ENCODE assay signal across 18 mouse cellular contexts in genomic region chr3:118855411-118855810, GRCm38 (mm10).
DNase-seq lines count a peak whose midpoint lies in the region; ATAC-seq and TF ChIP-seq lines count a peak whose summit lies in the region.
"Had no signal": no experiment of that assay in that cellular context is flagged by ENCODE, and none has a peak within 500 bp of the region (broad histone marks: within the 10 kb centered on the region; RNA-seq: fewer than 3 reads in every experiment).

No protein-coding gene starts in this region.

- no peak overlapping the region for H3K27ac ChIP-seq in limb, embryonic 14.5 days (replicated peaks; ENCODE audit: low read depth, low read length)
- H3K27ac ChIP-seq in limb, embryonic 10.5 days: no peak overlapping the region
- H3K27ac ChIP-seq in embryonic facial prominence, embryonic 14.5 days (replicated peaks; ENCODE audit: low read depth, low read length): no peak overlapping the region
- H3K27ac ChIP-seq in heart, adult 2 months: no peak overlapping the region
- H3K27ac ChIP-seq: hindbrain, embryonic 15.5 days; liver, embryonic 12.5 days; midbrain, embryonic 12.5 days had no signal

- intact Hi-C loops in heart, adult 2 months (cut with DNase I): no loop called here

- no peak overlapping the region for H3K4me3 ChIP-seq in limb, embryonic 14.5 days (replicated peaks; ENCODE audit: low read length)
- H3K4me3 ChIP-seq in limb, embryonic 10.5 days: no peak overlapping the region
- no peak overlapping the region for H3K4me3 ChIP-seq in embryonic facial prominence, embryonic 14.5 days (ENCODE audit: low read depth, low read length)
- no peak overlapping the region for H3K4me3 ChIP-seq in heart, adult 2 months
- H3K4me3 ChIP-seq: hindbrain, embryonic 15.5 days; liver, embryonic 12.5 days; midbrain, embryonic 12.5 days had no signal

- no peak for TF ChIP-seq CTCF in heart, adult 2 months (IDR thresholded peaks at IDR 0.05)

- WGBS in limb, embryonic 14.5 days: 50% methylated on average over 7 of the region's 7 CpGs
- WGBS in limb, embryonic 10.5 days: 79% methylated on average over 7 of the region's 7 CpGs
- WGBS in embryonic facial prominence, embryonic 14.5 days: 40% methylated on average over 7 of the region's 7 CpGs
- WGBS in heart, adult 2 months: 50% methylated on average over 7 of the region's 7 CpGs

- H3K27me3 ChIP-seq in limb, embryonic 14.5 days (ENCODE audit: control insufficient read depth, insufficient read depth, low read length): no peaks in the 10 kb centered on the region
- no peaks in the 10 kb centered on the region for H3K27me3 ChIP-seq in limb, embryonic 10.5 days (ENCODE audit: low read depth, poor library complexity, severe bottlenecking)
- no peaks in the 10 kb centered on the region for H3K27me3 ChIP-seq in embryonic facial prominence, embryonic 14.5 days (replicated peaks; ENCODE audit: control insufficient read depth, insufficient read depth, low read length)
- H3K27me3 ChIP-seq in heart, adult 2 months (ENCODE audit: control insufficient read depth, insufficient read depth, low read length): no peaks in the 10 kb centered on the region
- H3K27me3 ChIP-seq: hindbrain, embryonic 15.5 days; liver, embryonic 12.5 days; midbrain, embryonic 12.5 days had no signal

- no peaks in the 10 kb centered on the region for H3K79me2 ChIP-seq in heart, adult 2 months (replicated peaks; ENCODE audit: control insufficient read depth, insufficient read depth, low read length)

- no peak overlapping the region for H3K4me2 ChIP-seq in limb, embryonic 14.5 days (replicated peaks; ENCODE audit: low read depth, low read length, severe bottlenecking)
- no peak overlapping the region for H3K4me2 ChIP-seq in embryonic facial prominence, embryonic 14.5 days (ENCODE audit: low read depth, low read length)
- H3K4me2 ChIP-seq: hindbrain, embryonic 15.5 days; liver, embryonic 12.5 days; midbrain, embryonic 12.5 days had no signal

- no peaks in the 10 kb centered on the region for H3K4me1 ChIP-seq in limb, embryonic 14.5 days (ENCODE audit: control insufficient read depth, insufficient read depth, low read length)
- H3K4me1 ChIP-seq in limb, embryonic 10.5 days: peaks cover 5% of the 10 kb centered on the region; the same call in 1 of the 2 replicates
- 0 out of 2 replicates have a peak, but pooled peaks cover 6% of the 10 kb centered on the region for H3K4me1 ChIP-seq in embryonic facial prominence, embryonic 14.5 days (ENCODE audit: control insufficient read depth, insufficient read depth, low read length)
- H3K4me1 ChIP-seq in heart, adult 2 months (ENCODE audit: control insufficient read depth, insufficient read depth, low read length): no peaks in the 10 kb centered on the region
- H3K4me1 ChIP-seq: liver, embryonic 12.5 days had no signal

- no peaks in the 10 kb centered on the region for H3K36me3 ChIP-seq in limb, embryonic 14.5 days (ENCODE audit: control insufficient read depth, insufficient read depth, low read length)
- H3K36me3 ChIP-seq in limb, embryonic 10.5 days: no peaks in the 10 kb centered on the region
- H3K36me3 ChIP-seq in embryonic facial prominence, embryonic 14.5 days (ENCODE audit: control insufficient read depth, insufficient read depth, low read length): no peaks in the 10 kb centered on the region
- H3K36me3 ChIP-seq in heart, adult 2 months (ENCODE audit: control insufficient read depth, insufficient read depth, low read length): no peaks in the 10 kb centered on the region
- H3K36me3 ChIP-seq: hindbrain, embryonic 15.5 days; liver, embryonic 12.5 days; midbrain, embryonic 12.5 days had no signal

- DNase-seq in limb, embryonic 14.5 days (ENCODE audit: low spot score): peak; percentile 22
- DNase-seq in limb, embryonic 10.5 days (ENCODE audit: low spot score): no peak
- DNase-seq in embryo, embryonic 10.5 days (ENCODE audit: low spot score): peak; percentile 38
- peak; percentile 63 for DNase-seq in embryonic facial prominence, embryonic 14.5 days (ENCODE audit: low spot score)
- peak; percentile 63 for DNase-seq in mesoderm, embryonic 11.5 days (ENCODE audit: low read depth, low spot score)
- DNase-seq in heart, adult 2 months: no peak
- DNase-seq in layer of hippocampus, adult 18-20 months (ENCODE audit: low spot score in 2 of 2): no peak
- DNase-seq: adrenal gland, postnatal 10 days; cerebellum, adult 8-10 months; gastrocnemius, postnatal 36 days; kidney, adult 18-20 months; layer of hippocampus, adult 9-11 months; lung, postnatal 10 days; thymus, adult 18-20 months had no signal

- H3K9ac ChIP-seq in limb, embryonic 14.5 days (ENCODE audit: low read depth, low read length, severe bottlenecking): no peak overlapping the region
- no peak overlapping the region for H3K9ac ChIP-seq in embryonic facial prominence, embryonic 14.5 days (ENCODE audit: low read depth, low read length)
- no peak overlapping the region for H3K9ac ChIP-seq in heart, adult 2 months (ENCODE audit: low read depth, low read length)
- H3K9ac ChIP-seq: hindbrain, embryonic 15.5 days; liver, embryonic 12.5 days; midbrain, embryonic 12.5 days had no signal

- no peak for TF ChIP-seq EP300 in heart, adult 2 months (IDR thresholded peaks at IDR 0.05; ENCODE audit: insufficient read depth, low read depth, low read length)

- no peak for TF ChIP-seq POLR2A in limb, embryonic 14.5 days (IDR thresholded peaks at IDR 0.05; ENCODE audit: borderline replicate concordance, extremely low read depth, insufficient read depth, insufficient read length)
- TF ChIP-seq POLR2A in heart, adult 2 months (IDR thresholded peaks at IDR 0.05; ENCODE audit: insufficient read depth, low read depth, low read length): no peak

- H3K9me3 ChIP-seq in limb, embryonic 14.5 days (ENCODE audit: control insufficient read depth, low read length): no peaks in the 10 kb centered on the region
- no peaks in the 10 kb centered on the region for H3K9me3 ChIP-seq in limb, embryonic 10.5 days (replicated peaks)
- no peaks in the 10 kb centered on the region for H3K9me3 ChIP-seq in embryonic facial prominence, embryonic 14.5 days (ENCODE audit: control insufficient read depth, low read length)
- H3K9me3 ChIP-seq: hindbrain, embryonic 15.5 days; liver, embryonic 12.5 days; midbrain, embryonic 12.5 days had no signal

- no peak for ATAC-seq in limb, embryonic 14.5 days (ENCODE audit: low FRiP score, low read depth)
- ATAC-seq in embryonic facial prominence, embryonic 14.5 days (ENCODE audit: low read depth): 0 out of 2 replicates have a peak, but pooled peaks have one; percentile 47
- ATAC-seq: CD4-positive, CD25-positive, alpha-beta regulatory T cell, adult 4 months; liver, embryonic 12.5 days had no signal

Comparison
In these comparisons a context has a peak if more than half of its experiments do, and no peak if none do; other contexts are left out.
1. DNase-seq: peak in limb, embryonic 14.5 days (single experiment), embryo, embryonic 10.5 days (single experiment), embryonic facial prominence, embryonic 14.5 days (single experiment) and mesoderm, embryonic 11.5 days (single experiment); none in limb, embryonic 10.5 days (single experiment), heart, adult 2 months (0 of 2) and layer of hippocampus, adult 18-20 months (0 of 2).